Mouse (Mus musculus): ENCODE measurements around the gene Gtpbp8.

Gtpbp8 gene

GRCm38 (mm10) chr16:44745866-44746562, at the start of gene Gtpbp8:
Gene Gtpbp8, minus strand, starts transcription at chr16:44746363.
- peak; percentile 93 for DNase-seq (ENCODE audit: low read depth, low spot score)

- no peak for DNase-seq (ENCODE audit: low read depth, low spot score)
Measured at GRCm38 (mm10) chr16:44794416-44794815, 48.3 kb upstream of the Gtpbp8 start.

GRCm38 (mm10) chr16:44786934-44787333, 40.8 kb upstream of the Gtpbp8 start:
- no peak for DNase-seq (ENCODE audit: low read depth, low spot score)

- DNase-seq (ENCODE audit: low read depth, low spot score), result no peak
Measured at GRCm38 (mm10) chr16:44780751-44781150, 34.6 kb upstream of the Gtpbp8 start.

DNA sequence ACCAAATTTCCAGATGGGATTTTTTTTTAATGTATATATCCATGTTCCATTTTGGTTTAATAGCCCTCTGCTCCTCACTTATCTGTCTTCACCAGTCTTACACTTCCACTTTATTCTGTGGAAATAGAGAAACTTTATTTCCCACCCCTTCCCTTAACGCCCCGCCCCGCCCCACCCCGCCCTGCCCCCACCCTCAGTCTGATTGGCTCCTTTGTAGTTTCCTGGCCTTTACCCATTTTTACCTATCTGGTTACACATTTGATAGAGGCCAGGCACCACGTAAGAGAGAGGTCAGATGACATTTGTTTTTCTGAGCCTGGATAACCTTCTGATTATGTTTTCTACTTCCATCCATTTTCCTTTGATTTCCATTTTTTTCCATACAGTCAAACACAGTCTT, 33.3 kb upstream of the Gtpbp8 start:
- DNase-seq (ENCODE audit: low read depth, low spot score), result no peak

DNA sequence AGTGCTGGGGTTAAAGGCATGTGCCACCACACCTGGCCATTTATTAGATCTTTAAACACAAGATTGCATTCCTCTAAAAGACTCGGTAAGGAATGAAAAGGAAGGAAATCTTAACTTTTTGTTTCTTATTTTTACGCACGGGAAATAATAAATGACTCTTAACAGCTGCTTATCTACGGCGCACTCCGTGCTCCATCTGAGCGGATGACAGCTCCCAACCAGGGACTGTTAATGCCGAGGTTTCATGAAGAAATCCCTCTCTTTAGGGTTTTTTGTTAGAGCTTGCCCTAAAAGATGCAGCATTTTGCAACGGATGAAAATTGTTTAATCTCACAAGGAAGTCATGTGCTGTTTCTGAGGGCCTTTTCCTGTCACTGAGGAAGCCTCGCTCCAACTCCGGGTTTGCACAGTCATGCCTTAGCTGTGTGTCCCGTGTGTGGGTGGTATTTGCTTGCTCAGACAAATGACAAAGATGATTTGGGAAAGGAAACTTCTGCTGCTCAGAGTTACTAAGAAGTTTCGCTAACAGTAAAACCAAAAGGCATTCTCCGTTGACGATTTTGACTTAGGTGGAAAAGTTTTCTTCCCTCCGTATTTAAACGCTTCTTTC, 32.5 kb upstream of the Gtpbp8 start:
- DNase-seq (ENCODE audit: low read depth, low spot score), result peak; percentile 28

DNA sequence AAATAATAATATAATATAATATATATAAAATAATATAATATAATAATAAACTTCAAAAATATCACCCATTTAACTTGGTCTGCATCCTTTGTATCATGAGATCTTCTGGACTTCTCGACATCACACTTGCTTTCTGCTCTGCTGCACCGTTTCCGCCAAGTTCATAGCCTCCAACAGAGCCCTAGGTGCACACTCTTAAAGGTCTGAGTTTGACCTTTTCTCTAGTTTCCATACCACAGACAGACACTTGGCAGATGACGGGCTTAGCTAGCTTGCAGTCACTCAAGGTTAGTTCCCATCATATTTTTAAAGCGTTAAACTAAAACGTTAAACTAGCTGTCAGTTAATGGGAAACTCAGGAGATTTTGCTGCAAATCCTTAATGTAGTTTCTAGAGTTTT, 28.0 kb upstream of the Gtpbp8 start:
- no peak for DNase-seq (ENCODE audit: low read depth, low spot score)

DNA sequence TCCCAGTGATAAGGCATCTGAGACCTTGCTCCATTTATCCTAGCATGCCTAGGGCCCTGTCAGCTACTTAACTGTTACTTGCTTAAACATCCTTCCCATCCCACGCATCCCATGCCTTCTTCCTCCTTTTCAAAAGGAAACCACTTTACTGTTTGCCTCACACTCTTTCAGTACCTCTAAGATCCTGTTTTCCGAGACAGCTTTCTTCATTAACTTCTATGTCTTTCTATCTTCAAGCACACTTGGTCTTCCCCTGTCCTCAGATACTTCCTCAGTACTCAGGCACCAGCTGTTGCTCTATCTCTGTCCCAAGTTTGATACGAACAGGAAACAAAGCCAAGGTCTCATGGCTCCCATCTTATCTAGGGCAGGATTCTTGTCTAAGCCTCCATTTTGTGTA, 27.5 kb upstream of the Gtpbp8 start:
- DNase-seq (ENCODE audit: low read depth, low spot score), result no peak

DNA sequence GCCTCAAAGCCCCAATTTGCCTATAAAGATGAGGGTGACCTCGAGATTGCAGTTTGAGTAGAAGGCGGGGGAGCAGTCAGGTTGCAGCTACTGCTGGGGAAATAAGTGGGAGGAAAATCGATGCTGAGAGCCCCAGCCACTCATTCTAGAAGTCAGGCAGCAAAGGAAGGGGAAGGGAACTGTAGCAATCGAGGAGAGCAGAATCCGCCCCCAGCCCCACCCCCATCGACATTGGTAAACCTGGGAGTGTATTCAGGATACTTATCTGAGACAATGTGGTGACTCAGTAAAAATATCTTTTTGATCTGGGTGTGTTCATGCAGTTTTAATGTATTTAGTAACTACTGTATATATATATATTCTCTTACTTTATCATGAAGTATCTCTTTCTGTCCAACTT, 26.4 kb upstream of the Gtpbp8 start:
- no peak for DNase-seq (ENCODE audit: low read depth, low spot score)

DNA sequence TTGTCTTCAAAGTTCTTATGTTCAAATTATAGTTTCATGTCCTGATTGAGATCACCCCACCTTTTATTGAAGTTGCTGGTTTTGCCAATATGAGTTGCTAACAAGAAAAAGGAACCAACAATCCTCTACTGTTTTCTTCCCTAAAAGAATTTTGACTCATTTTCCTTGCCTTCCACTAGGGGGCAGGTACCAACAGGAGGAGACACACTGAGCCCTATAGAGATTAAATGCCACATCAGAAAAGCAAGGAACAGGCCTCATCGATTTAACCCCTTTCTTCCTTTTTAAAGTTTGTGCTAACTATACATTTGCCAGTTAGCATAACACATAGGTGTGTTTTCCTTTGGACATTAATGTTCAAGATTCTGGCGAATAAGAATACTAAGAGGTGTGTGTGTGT, 21.8 kb upstream of the Gtpbp8 start:
- peak; percentile 34 for DNase-seq (ENCODE audit: low read depth, low spot score)

DNA sequence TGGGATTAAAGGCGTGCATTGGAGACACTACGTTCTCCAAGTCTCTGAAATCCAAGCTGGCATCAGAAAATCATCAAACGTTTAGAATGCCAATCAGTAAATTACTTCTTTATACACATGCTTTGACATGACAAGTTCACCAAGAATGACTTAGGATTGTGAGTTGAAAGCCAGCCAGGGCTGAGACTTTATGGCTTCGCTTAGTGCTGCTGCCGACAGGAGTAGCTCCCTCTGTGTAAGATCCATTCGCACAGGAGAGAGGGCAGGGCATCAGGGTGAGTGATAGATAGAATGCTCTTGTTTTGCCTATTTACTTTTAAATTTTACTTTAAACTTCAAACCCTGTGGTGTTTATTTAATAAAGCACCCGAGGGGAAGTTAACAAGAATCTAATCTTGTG, 21.3 kb upstream of the Gtpbp8 start:
- no peak for DNase-seq (ENCODE audit: low read depth, low spot score)

- DNase-seq (ENCODE audit: low read depth, low spot score), result peak; percentile 24
Measured at GRCm38 (mm10) chr16:44766320-44766892, 20.2 kb upstream of the Gtpbp8 start.

DNA sequence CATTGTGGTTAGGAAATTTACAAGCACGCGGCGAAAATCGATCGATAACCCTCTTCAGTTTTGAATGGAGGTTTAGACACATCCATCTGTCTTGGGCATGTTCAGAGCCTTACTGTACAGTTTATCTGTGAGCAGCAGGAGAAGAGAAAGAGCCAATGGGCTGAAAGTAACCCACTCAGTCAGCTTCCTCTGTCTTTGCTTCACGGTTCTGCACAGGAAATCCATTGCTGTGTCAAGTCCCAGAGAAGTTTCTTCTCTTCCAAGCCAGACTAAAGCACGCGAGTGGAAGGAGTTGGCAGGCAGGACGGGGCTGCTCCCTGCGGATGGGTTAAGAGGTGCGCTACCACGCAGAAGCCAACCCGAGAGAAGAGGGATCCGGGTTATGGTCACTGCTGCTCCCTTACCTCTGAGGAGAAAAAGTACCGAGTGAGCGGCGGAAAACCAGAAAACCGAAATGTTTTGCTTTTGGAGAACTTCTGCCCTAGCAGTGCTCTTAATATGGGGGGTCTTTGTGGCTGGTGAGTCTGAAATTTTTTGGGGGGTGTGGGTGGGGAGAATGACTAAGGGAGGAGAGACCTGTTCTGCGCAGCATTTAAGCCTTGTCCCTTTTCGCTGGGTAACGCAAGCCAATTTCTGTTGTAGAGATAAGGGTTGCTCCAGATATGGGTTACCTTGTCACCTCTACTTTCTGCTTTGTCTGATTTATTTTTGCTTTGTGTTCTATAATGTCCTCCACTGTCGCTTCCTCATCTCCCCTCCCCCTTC, 19.6 kb upstream of the Gtpbp8 start, which contains the start of gene Cd200r1:
Gene Cd200r1, plus strand, starts transcription at position 182 of the 765 bp plus-strand sequence.
- DNase-seq (ENCODE audit: low read depth, low spot score), result no peak

- DNase-seq (ENCODE audit: low read depth, low spot score), result no peak
Measured at GRCm38 (mm10) chr16:44761811-44762210, 15.6 kb upstream of the Gtpbp8 start.

DNA sequence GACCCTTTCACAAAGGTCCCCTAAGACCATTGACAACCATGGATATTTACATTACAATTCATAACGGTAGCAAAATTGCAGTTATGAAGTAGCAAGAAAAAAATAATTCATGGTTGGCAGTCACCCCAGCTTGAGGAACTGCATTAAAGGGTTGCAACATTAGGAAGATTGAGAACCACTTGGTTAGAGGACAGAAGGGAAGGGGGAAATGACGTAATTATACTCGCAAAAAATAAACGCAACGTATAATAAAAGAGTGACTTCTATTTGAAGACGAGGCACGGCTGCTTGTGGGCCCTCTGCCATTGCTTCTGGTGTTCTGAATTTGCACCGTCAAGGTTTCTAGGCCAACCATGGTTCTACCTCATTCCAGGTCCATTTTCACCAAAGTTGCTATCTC, 11.5 kb upstream of the Gtpbp8 start:
- no peak for DNase-seq (ENCODE audit: low read depth, low spot score)

- DNase-seq (ENCODE audit: low read depth, low spot score), result no peak
Measured at GRCm38 (mm10) chr16:44748007-44748406, 1.8 kb upstream of the Gtpbp8 start.

DNA sequence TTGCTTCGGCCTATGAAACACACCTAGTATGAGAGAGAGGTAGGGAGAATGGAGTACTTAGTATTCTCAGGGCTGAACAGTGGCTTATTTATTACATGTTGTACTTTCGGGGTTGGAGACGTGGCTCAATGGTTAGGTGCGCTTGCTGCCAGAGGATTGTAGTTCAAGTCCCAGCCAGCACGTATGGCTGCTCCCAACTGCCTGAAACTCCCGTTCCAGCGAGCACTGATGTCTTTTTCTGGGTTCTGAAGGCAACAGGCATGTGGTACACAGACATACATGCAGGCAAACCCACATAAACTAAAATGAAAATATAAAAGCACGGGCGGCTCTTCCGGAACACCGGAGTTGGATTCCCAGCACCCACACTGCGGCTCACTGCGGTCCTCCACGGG, 695 bp downstream of the Gtpbp8 start:
- DNase-seq (ENCODE audit: low read depth, low spot score), result no peak

DNA sequence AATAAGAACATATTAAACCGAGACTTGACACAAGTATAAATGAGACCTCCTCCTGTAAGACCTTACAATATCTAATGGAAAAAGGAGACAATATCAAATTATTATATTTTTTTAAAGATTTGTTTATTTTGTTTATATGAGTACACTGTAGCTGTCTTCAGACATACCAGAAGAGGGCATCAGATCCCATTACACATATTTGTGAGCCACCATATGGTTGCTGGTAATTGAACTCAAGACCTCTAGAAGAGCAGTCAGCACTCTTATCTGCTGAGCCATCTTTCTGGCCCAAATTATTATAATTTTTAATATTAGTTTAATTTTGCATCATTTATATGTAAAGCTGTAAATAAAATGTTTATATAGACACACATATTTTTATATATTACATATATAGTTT, 3.4 kb downstream of the Gtpbp8 start:
- no peak for DNase-seq (ENCODE audit: low read depth, low spot score)

GRCm38 (mm10) chr16:44736118-44736517, 10.0 kb downstream of the Gtpbp8 start:
- no peak for DNase-seq (ENCODE audit: low read depth, low spot score)

GRCm38 (mm10) chr16:44735676-44736075, 10.5 kb downstream of the Gtpbp8 start:
- no peak for DNase-seq (ENCODE audit: low read depth, low spot score)

DNA sequence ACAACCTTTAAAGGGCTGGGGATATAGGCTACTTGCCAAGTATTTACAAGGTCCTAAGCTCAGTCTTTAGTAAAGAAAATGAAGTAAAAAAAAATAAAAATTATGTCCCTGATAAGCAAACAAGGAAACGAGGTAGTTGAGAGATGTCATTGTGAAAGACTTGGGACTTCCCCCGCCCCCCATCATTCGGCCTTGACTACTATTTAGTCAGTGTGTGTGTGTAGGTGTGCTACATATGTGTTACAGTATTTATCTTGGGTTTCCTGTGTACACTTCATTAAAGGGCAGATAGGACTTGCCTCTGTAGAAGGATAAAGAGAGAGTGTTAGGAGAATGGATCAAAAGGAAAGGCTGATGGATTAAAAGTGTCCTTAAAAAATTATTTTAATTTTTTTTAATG, 12.1 kb downstream of the Gtpbp8 start:
- DNase-seq (ENCODE audit: low read depth, low spot score), result no peak

- no peak for DNase-seq (ENCODE audit: low read depth, low spot score)
Measured at GRCm38 (mm10) chr16:44727525-44727924, 18.6 kb downstream of the Gtpbp8 start.
